Mouse (Mus musculus): ENCODE measurements at regions not wholly inside any gene's neighbourhood (a gene's known extent, or its start where the extent isn't known, plus 50 kb on each side); places are given as distances from the start of the nearest gene placed in this dataset.

DNA sequence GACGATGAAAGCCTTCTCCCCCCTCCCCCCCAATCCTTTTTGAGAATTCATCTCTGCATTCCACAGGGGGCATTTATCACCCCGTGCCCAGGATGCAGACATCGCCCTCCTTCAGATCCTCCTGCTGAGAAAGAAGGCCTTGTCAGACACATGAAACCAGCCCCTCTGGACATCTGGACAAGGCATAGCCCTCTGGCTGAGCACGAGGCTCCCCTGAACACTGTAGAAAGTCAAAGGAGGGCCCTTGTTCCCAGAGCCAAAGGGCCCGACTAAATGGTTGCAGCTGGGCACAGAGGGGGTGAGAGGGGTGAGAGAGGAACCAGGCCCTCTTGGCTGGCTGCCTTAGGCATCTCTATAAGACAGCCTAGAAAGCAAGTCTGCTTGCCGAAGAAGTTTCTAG, 327.8 kb downstream of the H2al1j start:
- TF ChIP-seq POLR2A (IDR thresholded peaks at IDR 0.05; ENCODE audit: borderline replicate concordance, insufficient read depth, low read length), result no peak
- TF ChIP-seq CTCF (IDR thresholded peaks at IDR 0.05; ENCODE audit: borderline replicate concordance, insufficient read depth, low read depth, low read length), result no peak
